Mouse (Mus musculus) G1E-ER4 (cell line): ENCODE measurements around the gene Ppp1r2. TPM values are rescaled to one million over a fixed set of nuclear protein-coding genes. Genes with fewer than 3 reads are reported as not detected.

ENCODE experiments used
- GATA1 ChIP-seq: IDR thresholded peaks from one replicate; pipeline ENCODE4 v1.8.0; 2012; ENCODE audit warnings: low read length, inconsistent platforms
- polyA plus RNA-seq: library from polyadenylated mRNA; stranded (reverse); fragments of >175 nt; gene quantifications from 2 replicates; pipeline ENCODE4 v1.2.3, GENCODE M21; 2012

Ppp1r2 gene
- 49.4 and 72.7 TPM in 2 replicates for polyA plus RNA-seq

DNA sequence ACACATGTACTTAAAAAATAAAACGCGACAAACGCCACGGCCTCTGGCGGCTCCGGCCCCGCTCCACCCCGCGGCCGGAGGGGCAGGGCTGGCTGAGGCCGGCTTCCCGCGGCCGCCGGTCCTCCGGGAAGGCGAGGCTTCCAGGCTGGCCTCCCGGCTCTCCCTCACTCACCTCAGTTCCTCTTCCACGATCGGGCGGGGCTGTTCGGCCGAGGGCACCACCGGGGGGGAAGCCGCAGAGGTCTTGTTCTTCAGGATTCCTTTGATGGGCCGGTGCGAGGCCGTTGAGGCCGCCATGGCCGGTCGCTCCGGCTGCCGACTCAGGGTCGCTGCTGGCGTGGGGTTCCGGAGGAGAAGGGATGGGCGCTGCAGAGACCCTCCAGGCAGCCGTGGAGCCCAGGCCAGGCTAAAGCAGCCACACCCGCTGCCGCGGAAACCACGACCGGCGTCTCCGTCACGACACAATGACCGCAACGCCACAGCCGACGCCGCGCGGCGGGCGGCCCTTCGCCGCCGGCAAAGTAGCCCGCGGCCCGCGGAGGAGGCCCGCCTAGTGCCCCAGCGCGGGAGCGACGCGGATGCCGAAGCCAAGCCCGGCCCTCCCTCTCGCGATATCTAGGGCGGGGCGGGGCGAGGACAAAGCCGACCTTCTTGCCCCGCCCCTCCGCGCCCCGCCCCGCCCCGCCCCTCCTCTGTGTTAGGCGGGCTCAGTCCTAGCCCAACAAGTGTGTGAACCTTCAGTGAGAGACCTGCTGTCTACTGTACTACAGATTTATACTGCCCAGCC lies at the start of gene Ppp1r2:
Gene Ppp1r2 (minus strand): TSS at position 604 of the 787 bp plus-strand sequence.
- TF ChIP-seq GATA1 = no peak

DNA sequence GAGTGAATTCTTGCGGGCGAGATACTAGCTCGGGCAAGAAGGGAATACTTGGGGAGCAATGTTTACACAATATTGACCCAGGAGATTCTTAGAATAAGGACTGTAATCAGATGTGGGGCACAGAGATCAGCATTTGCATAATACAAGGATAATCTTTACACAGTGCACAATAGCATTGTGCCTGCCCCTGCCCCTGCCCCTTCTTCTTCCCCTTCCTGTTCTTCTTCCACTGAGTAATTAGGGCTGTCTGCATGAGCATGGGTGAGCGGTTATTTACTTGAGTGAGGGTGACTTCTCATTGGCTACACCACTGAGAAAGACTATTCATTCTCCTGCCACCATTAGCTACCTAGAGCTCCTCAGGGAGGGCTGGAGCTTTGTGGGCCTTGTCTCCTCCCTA lies 46.4 kb upstream of the Ppp1r2 start:
- TF ChIP-seq GATA1 = no peak

DNA sequence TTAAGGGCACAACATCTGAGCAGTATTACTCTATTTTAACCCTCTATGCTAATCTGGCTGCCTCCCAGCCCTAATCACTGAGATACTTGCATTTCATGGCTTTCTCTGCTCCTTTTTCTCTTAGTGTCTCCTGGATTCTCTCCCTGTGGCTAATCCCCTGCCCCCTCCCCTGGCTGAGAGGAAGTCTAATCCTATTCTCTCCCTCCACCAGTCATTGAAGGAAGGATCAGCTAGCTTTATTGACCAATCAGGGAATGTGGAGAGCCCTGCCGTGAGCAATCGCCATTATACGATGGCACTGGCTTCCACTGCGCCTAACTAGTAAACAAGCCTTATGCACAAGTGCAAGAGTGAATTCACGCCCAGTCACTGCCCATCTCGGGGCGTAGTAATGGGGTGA lies 45.9 kb upstream of the Ppp1r2 start:
- no peak for TF ChIP-seq GATA1

DNA sequence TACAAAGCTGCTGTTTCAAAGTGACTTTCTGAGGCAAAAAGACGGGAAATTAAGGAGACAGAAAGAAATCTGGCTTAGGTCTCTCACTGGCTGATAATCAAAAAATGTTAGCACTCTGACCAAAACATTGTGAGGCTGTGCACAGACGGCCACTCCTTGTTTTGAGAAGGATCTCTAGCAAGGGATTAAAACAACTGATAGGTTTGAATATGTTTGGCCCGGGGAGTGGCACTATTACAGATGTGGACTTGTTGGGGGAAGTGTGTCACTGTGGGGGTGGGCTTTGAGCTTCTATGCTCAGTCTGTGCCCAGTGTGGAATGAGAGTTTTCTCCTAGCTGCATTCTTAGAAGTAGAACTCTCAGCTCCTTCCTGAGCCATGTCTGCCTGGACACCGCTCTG lies 44.2 kb upstream of the Ppp1r2 start:
- TF ChIP-seq GATA1 = no peak

DNA sequence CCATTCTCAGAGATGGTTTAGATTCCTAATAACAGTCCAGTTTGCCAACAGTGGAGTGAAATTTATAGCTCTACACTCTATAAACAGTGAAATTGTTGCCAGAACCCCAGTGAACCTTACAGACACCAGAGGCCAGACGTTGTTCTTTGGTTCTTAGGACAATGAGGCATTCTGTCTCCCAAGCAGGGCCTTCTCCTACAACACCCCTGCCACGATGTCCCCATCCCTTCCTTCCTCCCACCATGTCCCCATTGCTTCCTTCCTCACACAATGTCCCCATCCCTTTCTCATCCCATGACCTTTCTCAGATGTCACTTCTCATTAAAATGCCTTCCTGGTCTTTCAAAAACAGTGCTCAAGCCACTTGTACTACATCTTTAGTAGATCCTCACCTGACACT lies 43.3 kb upstream of the Ppp1r2 start:
- TF ChIP-seq GATA1 = no peak

DNA sequence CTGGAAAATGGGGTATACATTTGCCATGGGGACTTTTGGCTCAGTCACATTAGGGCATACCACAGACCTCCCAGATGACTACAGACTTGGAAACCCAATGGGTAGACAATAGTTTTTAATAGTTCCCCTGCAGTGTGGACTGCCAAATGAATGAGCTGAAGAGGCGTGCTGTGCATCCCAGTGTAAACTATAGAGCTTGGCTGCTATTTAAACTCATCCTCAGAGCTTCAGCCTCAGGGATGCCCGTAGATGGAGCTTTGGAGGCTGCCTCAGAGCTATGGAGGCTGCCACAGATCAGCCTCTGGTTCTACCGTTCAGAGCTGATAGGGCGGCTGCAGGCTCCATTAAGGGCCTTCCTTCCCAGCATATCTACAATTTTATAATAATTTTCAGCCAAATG lies 40.2 kb upstream of the Ppp1r2 start:
- no peak for TF ChIP-seq GATA1

DNA sequence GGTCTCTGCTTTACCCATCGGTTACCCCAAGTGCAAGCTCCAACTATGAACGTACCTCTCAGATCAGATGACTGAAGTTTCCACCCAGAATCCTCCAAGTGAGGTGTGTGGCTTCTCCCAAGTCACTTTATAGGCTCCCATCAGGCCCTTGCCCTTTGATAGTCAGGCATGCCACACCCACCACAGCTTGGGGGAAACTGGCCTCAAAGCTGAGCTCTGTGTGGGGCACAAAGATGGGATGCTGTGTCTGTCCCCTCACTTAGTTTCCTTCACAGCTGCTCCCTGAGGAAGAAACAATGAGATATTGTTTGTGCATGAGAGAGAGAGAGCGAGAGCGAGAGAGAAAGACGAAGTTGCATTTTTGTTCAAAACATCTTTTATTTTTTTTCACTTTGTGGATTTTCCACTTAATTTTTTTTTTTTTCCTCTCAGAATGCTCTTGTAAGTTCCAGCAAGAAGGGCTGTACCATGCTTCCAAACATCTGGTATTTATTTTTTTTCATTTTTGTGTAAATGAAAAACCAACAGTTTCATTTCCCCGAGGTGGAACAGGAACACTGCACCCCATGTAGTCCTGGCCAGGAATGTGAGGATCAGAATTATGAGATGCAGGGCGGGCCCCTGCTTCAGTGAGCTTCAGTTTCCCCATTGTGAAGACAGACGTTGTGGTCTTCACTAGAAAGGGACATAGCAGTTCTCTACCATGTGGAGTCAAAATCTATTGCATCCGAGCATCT lies 39.6 kb upstream of the Ppp1r2 start, which contains the start of gene Apod:
Gene Apod (minus strand): TSS at position 312 of the 737 bp plus-strand sequence.
- TF ChIP-seq GATA1 = no peak

DNA sequence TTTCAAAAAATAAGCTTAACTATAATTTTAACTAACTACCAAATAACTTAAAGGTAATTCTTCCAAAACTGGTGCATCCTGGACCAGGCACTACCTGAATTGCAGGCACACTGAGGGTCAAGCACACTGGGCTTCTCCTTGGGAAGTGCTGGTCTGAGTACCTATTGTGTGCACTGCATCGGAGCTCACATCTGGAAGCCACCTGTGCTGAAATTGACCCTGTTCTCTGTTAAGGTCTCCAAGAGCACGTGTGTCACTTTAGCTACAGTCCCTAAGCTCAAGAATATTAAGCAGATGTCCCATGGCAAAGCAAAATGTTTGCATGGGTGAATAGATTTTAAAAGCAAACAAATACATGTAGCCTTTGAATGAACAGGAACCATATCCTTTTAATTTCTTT lies 38.5 kb upstream of the Ppp1r2 start:
- no peak for TF ChIP-seq GATA1

DNA sequence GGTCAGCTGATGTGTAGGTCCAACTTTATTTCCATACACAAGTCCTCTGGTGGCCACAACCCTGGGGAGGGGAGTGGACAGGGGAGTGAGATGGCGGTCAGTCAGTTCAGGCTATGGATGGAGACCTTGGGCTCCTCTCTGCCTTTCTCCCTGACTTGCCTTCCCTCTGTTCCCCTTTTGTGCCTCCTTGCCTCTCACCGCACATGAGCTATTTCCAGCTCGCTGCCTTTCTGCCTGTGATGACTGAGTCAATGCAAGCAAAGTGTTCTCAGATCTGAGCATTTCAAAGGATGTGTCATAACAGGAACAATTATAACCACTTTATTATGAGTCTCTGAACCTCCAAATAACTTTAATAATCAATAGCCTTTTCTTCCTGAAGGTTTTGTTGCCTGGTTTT lies 37.2 kb upstream of the Ppp1r2 start:
- TF ChIP-seq GATA1 = no peak

DNA sequence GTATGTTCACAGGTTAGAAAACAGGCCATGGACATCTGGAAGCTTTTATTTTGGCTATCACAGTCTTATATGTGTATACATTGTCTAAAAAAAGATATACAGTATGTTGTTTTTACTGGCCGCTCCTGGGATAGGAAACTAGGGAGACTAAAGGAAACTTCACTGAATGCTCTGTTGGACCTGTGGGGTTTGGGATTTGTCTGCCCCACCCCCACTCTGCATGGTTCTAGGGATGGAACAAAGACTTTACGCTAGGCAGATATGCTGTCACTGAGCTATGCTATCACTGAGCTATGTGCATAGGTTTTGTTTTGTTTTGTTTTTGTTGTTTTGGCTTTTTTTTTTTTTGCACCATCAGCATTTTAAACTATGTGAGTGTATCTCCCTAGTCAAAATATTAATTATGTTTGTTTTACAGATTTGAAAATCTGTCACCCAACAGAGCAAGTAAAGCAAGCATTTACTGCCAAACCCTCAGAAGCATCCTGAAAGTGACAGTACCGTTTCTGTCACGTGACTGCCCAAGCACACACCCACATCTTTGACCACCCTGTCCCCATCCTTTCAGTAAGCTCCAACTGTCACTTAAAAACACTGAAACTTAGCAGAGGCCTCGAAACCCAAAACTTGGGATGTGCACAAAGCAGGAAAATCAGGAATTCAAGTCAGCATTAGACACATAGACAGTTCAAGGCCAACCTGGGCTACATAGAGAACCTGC lies 30.3 kb upstream of the Ppp1r2 start:
- TF ChIP-seq GATA1 = no peak

DNA sequence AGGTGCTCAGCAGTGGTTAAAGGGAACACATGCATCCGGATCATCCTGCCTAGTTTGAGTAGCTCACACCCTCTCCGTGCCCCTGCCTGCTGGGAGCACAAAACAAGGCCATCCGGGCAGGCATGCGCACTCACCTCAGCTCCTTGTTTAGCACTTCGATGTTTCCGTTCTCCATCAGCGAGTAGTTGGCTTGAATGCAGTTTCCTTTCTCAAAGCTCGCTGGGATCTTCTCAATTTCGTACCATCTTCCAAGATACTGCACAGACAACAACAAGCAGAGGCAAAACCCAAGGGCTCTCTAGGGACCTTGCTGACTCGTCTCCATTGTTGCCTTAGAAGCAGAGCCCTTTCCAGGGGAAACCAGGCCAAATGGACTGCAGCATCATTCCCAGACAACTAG lies 28.2 kb upstream of the Ppp1r2 start:
- TF ChIP-seq GATA1 = no peak

DNA sequence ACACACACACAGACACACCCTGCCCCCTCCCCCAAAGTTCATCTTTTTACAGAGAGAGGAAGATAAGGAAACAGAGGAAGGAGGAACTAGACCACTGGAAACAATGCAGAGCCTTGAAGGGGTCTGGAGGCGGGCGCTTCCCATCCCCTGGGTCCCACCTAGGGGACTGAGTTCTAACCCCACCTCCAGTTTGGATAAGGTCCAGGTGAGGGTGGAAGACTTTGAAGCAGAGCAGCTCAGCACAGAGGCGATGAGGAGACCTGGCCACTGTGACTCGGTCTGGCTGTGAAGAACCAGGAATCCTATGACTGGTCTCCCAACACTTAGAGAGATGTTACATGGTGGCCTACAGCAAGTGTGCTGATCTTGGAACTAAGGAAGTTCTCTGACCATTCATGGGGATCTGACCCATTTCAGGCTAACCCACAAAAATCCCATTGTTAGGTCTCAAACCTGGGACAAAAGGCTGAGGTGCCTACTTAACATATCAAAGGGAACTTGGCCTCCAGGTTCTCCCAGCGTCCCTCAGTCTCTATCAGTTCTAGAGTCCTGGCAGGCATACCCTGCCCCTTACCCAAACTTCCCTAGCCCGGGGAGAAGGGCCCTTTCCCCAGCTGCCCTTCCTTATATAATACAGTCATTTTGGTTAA lies 25.9 kb upstream of the Ppp1r2 start:
- no peak for TF ChIP-seq GATA1

DNA sequence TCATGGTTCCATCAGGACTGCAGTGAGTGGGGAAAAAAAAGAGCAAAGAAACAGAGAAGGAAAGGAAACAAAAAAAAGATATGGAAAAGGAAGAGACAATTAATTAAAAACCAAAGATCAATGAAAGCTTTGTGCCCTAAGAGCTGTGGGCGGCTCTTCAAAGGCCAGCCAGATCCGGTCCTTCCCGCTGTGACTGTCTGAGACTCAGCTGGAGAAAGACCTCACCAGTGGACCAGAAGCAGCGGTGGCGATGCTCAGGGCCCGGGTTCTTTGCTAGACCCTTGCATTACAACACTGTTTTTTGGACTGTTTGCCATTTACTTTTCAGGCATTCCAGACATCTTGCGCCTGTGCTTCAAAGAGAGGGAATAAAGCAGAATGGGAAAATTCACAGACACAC lies 25.4 kb upstream of the Ppp1r2 start:
- TF ChIP-seq GATA1 = no peak

DNA sequence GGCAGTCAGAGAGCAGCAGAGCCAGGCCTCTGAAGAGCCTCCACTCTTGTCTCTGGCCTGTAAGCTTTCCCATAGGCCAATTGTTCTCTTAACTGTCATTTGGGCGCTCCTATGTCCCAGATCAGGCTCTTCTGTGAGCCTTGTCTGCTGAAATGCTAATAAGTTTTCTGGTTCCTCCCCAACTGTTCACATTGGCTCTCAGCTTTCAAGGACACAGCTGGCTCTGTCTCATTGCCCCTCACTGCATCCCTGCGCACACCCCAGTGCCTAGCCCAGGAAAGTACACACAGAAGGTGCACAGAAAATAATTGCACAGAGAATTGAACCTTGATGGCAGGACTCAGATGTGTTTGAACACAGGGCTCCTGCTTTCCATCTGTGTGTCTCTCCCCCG lies 24.9 kb upstream of the Ppp1r2 start:
- TF ChIP-seq GATA1 = no peak

DNA sequence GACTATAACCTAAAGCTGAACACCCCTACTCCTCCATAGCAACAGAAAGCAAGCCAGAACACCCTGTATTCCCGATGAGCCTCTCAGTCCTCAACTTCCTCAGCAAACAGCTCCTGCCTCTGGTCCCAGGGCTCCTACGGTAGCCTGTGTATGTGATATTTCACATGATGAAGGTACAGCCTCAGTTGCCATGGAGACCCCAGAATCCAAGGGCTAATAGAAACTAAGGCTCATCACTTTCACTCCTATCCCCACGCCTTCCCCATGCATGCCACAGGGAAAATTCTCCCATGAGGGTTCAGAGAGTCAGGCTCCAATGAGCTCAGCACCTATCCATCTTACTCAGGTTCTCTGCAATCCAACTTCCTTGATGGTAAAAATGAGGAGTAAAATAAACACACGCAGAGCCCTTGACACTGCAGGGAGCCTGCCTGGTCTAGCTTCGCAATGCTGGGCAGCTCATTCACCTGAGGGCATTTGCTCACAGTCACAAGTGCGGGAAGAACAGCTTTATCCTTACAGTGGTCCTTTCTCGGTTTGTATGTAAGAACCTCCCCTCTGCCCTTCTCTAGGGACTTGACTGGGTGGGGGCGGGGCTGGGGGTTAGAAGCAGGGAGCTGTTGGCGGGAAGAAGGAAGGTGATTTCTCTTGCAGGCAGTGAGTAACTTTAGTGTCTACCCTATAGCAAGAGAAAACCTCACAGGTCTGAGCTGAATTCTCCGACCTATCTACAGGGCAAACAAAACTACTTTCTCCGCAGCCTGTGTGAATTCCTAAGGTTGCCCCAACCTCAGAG lies 24.3 kb upstream of the Ppp1r2 start:
- no peak for TF ChIP-seq GATA1
